Mouse (Mus musculus): Measurements from ENCODE around the gene Zfp422. TPM values are rescaled to one million over a fixed set of nuclear protein-coding genes. Genes with fewer than 3 reads are reported as not detected.

Gene Zfp422
- polyA plus RNA-seq, 1 experiment from 2014 or later = 303 TPM

Small RNA genes within 50 kb of the gene (microRNA-seq; reads per million reads assigned to microRNA genes)
- gene Mir7043 = not detected

Other genes with a start within 250 kb of the Zfp422 start
- 0.75 and 0.98 TPM in 2 replicates for gene Alox5, start 167.8 kb downstream of the Zfp422 start, polyA plus RNA-seq (2014; fragmentation: Nextera tagmentation; extraction: Ambion mirVana)
- gene Olfr211, start 139.9 kb downstream of the Zfp422 start, polyA plus RNA-seq (2014; fragmentation: Nextera tagmentation; extraction: Ambion mirVana) = not detected in 2 replicates
- not detected in 2 replicates for gene Olfr212, start 122.5 kb downstream of the Zfp422 start, polyA plus RNA-seq (2014; fragmentation: Nextera tagmentation; extraction: Ambion mirVana)
- not detected in 2 replicates for gene Olfr213, start 90.5 kb downstream of the Zfp422 start, polyA plus RNA-seq (2014; fragmentation: Nextera tagmentation; extraction: Ambion mirVana)
- gene Gm5580, start 77.9 kb downstream of the Zfp422 start, polyA plus RNA-seq (2014; fragmentation: Nextera tagmentation; extraction: Ambion mirVana) = 0.40 and 0.52 TPM in 2 replicates
- not detected in 2 replicates for gene Olfr214, start 74.8 kb downstream of the Zfp422 start, polyA plus RNA-seq (2014; fragmentation: Nextera tagmentation; extraction: Ambion mirVana)
- gene Olfr215, start 44.8 kb downstream of the Zfp422 start, polyA plus RNA-seq (2014; fragmentation: Nextera tagmentation; extraction: Ambion mirVana) = not detected in 2 replicates
- gene Depp1, start 21.6 kb upstream of the Zfp422 start, polyA plus RNA-seq (2014; fragmentation: Nextera tagmentation; extraction: Ambion mirVana) = 24.5 and 29.3 TPM in 2 replicates
- gene Rassf4, start 45.0 kb upstream of the Zfp422 start, polyA plus RNA-seq (2014; fragmentation: Nextera tagmentation; extraction: Ambion mirVana) = 5.1 and 8.1 TPM in 2 replicates
- 0.04 and 0.10 TPM in 2 replicates for gene Tmem72, start 87.9 kb upstream of the Zfp422 start, polyA plus RNA-seq (2014; fragmentation: Nextera tagmentation; extraction: Ambion mirVana)

Data from limb, embryonic 11.5 days (tissue).